Mouse (Mus musculus): ENCODE measurements around the gene Gm45717. TPM values are rescaled to one million over a fixed set of nuclear protein-coding genes. Genes with fewer than 3 reads are reported as not detected.

Gene Gm45717
- total and polyA plus RNA-seq, 2 experiments from 2014 or later: not detected

DNA sequence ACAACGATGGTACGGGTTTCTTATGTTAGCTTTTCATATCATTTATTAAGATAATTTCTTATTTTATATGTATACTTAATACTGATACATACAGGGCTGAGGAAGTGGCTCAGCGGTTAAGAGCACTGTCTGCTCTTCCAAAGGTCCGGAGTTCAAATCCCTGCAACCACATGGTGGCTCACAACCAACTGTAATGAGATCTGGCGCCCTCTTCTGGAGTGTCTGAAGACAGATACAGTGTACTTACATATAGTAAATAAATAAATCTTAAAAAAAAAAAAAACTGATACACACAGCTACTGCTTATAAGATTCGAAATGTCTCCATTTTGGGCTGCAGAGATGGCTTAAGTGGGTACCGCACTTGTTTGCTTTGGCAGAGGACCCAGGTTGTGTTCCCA lies 48.0 kb downstream of the Gm45717 start:
- H3K9me3 ChIP-seq (ENCODE audit: low read length): no peaks in the 10 kb centered on the region

DNA sequence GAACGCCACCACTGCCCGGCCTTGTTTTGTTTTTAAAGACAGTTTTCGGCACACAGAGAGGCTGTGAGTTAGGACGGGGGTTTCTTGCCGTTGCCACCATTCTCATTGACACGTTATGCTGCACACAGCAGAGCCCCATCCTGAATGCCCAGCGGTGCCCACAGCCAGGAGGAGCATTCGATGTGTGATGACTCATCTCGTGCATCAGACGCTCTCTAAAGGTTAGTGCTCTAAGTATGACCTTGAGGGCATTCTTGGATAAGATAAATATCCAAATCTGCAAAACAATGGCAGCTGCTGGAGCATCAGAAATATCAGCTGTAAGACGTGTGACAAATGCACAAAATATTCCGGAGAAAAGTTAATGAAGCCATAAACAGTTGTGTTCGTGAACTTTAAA lies 48.6 kb downstream of the Gm45717 start:
- Histone ChIP-seq H3K4me2 (ENCODE audit: low read depth, low read length, poor library complexity, severe bottlenecking) (no peak overlapping the region), H3K36me3 (ENCODE audit: insufficient read depth, low read length) (no peaks in the 10 kb centered on the region), H3K9ac (replicated peaks; ENCODE audit: low read length, poor library complexity, severe bottlenecking) (no peak overlapping the region), H3K9me3 (ENCODE audit: low read length) (no peaks in the 10 kb centered on the region), H3K27me3 (ENCODE audit: insufficient read depth, low read length) (no peaks in the 10 kb centered on the region), H3K4me3 (ENCODE audit: low read depth, low read length) (no peak overlapping the region), H3K27ac (ENCODE audit: low read depth, low read length) (no peak overlapping the region), H3K4me1 (ENCODE audit: insufficient read depth, low read length) (no peaks in the 10 kb centered on the region)
- ATAC-seq (ENCODE audit: low FRiP score) (no peak), DNase-seq (ENCODE audit: low spot score) (no peak)
- TF ChIP-seq CTCF (IDR thresholded peaks at IDR 0.05): no peak
- 86% methylated on average over 13 of the region's 13 CpGs for WGBS

More for the DNA sequence above, 48.0 kb downstream of the Gm45717 start:
- Histone ChIP-seq H3K9ac (replicated peaks; ENCODE audit: low read length, poor library complexity, severe bottlenecking) (no peak overlapping the region), H3K36me3 (ENCODE audit: insufficient read depth, low read length) (no peaks in the 10 kb centered on the region), H3K4me2 (ENCODE audit: low read depth, low read length, poor library complexity, severe bottlenecking) (no peak overlapping the region), H3K4me1 (ENCODE audit: insufficient read depth, low read length) (no peaks in the 10 kb centered on the region), H3K27ac (ENCODE audit: low read depth, low read length) (no peak overlapping the region), H3K4me3 (ENCODE audit: low read depth, low read length) (no peak overlapping the region), H3K27me3 (ENCODE audit: insufficient read depth, low read length) (no peaks in the 10 kb centered on the region)
- no peak for DNase-seq (ENCODE audit: low spot score)
- TF ChIP-seq CTCF (IDR thresholded peaks at IDR 0.05): peak; percentile 40
- ATAC-seq (ENCODE audit: low FRiP score): no peak
- 84% methylated on average over 7 of the region's 7 CpGs for WGBS

DNA sequence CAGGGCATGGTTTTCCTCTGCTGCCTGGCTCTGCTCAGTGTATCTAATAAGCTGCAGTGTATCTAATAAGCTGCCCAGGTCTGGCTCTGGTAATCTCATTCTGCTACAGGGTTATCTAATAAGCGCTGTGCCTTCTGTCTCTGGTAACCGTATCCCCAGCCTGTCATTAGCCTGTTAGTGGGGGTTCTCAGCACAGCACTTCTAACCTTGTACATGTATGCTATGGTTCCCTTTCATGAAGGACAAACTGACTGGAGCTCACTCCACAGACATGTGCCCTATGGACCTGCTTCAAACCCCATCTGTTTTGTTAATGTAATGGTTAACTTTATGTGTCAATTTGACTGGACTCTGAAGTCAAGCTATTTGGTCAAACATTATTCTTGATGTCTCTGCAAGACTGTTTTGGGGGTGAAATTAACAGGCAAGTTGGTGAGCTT lies 50.1 kb downstream of the Gm45717 start:
- Histone ChIP-seq H3K4me2 (ENCODE audit: low read depth, low read length, poor library complexity, severe bottlenecking) (no peak overlapping the region), H3K27ac (ENCODE audit: low read depth, low read length) (no peak overlapping the region), H3K9ac (replicated peaks; ENCODE audit: low read length, poor library complexity, severe bottlenecking) (no peak overlapping the region), H3K27me3 (ENCODE audit: insufficient read depth, low read length) (no peaks in the 10 kb centered on the region), H3K36me3 (ENCODE audit: insufficient read depth, low read length) (no peaks in the 10 kb centered on the region), H3K9me3 (ENCODE audit: low read length) (no peaks in the 10 kb centered on the region), H3K4me1 (ENCODE audit: insufficient read depth, low read length) (no peaks in the 10 kb centered on the region), H3K4me3 (ENCODE audit: low read depth, low read length) (no peak overlapping the region)
- WGBS: 89% methylated on average over 2 of the region's 2 CpGs
- no peak for DNase-seq (ENCODE audit: low spot score)
- no peak for TF ChIP-seq CTCF (IDR thresholded peaks at IDR 0.05)
- no peak for ATAC-seq (ENCODE audit: low FRiP score)

- 23% methylated on average over 13 of the region's 13 CpGs for WGBS
- no peaks in the 10 kb centered on the region for H3K9me3 ChIP-seq (ENCODE audit: low read length)
- H3K4me1 ChIP-seq (ENCODE audit: insufficient read depth, low read length): no peaks in the 10 kb centered on the region
- peak; percentile 91 for TF ChIP-seq CTCF (IDR thresholded peaks at IDR 0.05)
- 0 out of 2 replicates have a peak overlapping the region, but pooled peaks have one; percentile 40 for H3K9ac ChIP-seq (replicated peaks; ENCODE audit: low read length, poor library complexity, severe bottlenecking)
- peak; percentile 42 for ATAC-seq (ENCODE audit: low FRiP score)
- peaks cover 13% of the 10 kb centered on the region; the same call in 1 of the 2 replicates for H3K36me3 ChIP-seq (ENCODE audit: insufficient read depth, low read length)
- no peaks in the 10 kb centered on the region for H3K27me3 ChIP-seq (ENCODE audit: insufficient read depth, low read length)
- peak; percentile 71 for DNase-seq (ENCODE audit: low spot score)
- H3K27ac ChIP-seq (ENCODE audit: low read depth, low read length): no peak overlapping the region
- H3K4me3 ChIP-seq (ENCODE audit: low read depth, low read length): no peak overlapping the region
- H3K4me2 ChIP-seq (ENCODE audit: low read depth, low read length, poor library complexity, severe bottlenecking): no peak overlapping the region
Observed at GRCm38 (mm10) chr7:140903212-140903611, 52.5 kb downstream of the Gm45717 start.

- Histone ChIP-seq H3K27me3 (ENCODE audit: insufficient read depth, low read length) (no peaks in the 10 kb centered on the region), H3K4me1 (ENCODE audit: insufficient read depth, low read length) (no peaks in the 10 kb centered on the region), H3K9ac (replicated peaks; ENCODE audit: low read length, poor library complexity, severe bottlenecking) (no peak overlapping the region), H3K27ac (ENCODE audit: low read depth, low read length) (no peak overlapping the region), H3K4me3 (ENCODE audit: low read depth, low read length) (no peak overlapping the region), H3K36me3 (ENCODE audit: insufficient read depth, low read length) (peaks cover 23% of the 10 kb centered on the region), H3K9me3 (ENCODE audit: low read length) (no peaks in the 10 kb centered on the region), H3K4me2 (ENCODE audit: low read depth, low read length, poor library complexity, severe bottlenecking) (no peak overlapping the region)
- DNase-seq (ENCODE audit: low spot score): no peak
- ATAC-seq (ENCODE audit: low FRiP score): no peak
- no peak for TF ChIP-seq CTCF (IDR thresholded peaks at IDR 0.05)
- 81% methylated on average over 15 of the region's 15 CpGs for WGBS
Observed at GRCm38 (mm10) chr7:140902036-140902875, 53.5 kb downstream of the Gm45717 start.

DNA sequence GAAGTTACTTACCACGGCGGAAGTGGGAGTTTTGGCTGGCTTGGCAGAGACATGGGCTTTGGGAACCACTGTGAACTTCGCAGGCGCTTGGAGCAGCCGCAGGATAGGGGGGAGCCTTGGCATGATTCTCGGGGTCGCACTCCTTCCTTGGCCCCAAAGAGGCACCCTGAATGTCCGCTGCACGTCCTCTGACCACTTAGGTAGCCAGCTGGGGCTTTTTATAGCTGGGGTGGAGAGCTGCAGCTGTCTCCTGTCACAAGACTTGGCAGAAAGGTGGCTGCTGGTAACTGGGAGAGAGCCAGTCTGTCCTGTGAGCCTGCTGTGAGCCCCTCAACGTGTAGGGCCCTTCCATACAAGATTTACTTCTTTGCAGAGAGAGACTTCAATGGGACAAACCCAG lies 55.5 kb downstream of the Gm45717 start, which contains the start of gene Cox8b:
TSS of gene Cox8b (minus strand) at position 227 of the 400 bp plus-strand sequence.
- Histone ChIP-seq H3K9me3 (ENCODE audit: low read length) (no peaks in the 10 kb centered on the region), H3K4me2 (ENCODE audit: low read depth, low read length, poor library complexity, severe bottlenecking) (no peak within 1 kb of the TSS), H3K27me3 (ENCODE audit: insufficient read depth, low read length) (no peaks in the 10 kb centered on the region), H3K4me3 (ENCODE audit: low read depth, low read length) (no peak within 1 kb of the TSS), H3K4me1 (ENCODE audit: insufficient read depth, low read length) (no peaks in the 10 kb centered on the region), H3K9ac (replicated peaks; ENCODE audit: low read length, poor library complexity, severe bottlenecking) (no peak within 1 kb of the TSS), H3K36me3 (ENCODE audit: insufficient read depth, low read length) (peaks cover 32% of the 10 kb centered on the region), H3K27ac (ENCODE audit: low read depth, low read length) (no peak within 1 kb of the TSS)
- ATAC-seq (ENCODE audit: low FRiP score) (no peak), DNase-seq (ENCODE audit: low spot score) (no peak)
- no peak for TF ChIP-seq CTCF (IDR thresholded peaks at IDR 0.05)
- WGBS: 85% methylated on average over 10 of the region's 10 CpGs

Other genes starting within 250 kb of the Gm45717 start
- gene Cyp2e1, start 192.2 kb downstream of the Gm45717 start, total RNA-seq (2014; rRNA removed): not detected in 2 replicates
- not detected in 2 replicates for gene Cyp2e1, start 192.2 kb downstream of the Gm45717 start, polyA plus RNA-seq (2015; fragmentation: Nextera tagmentation; extraction: Ambion mirVana)
- gene Syce1, start 168.1 kb downstream of the Gm45717 start, total RNA-seq (2014; rRNA removed): 0.55 TPM in 1 of 2 replicates, not detected in the other
- 0.14 and 0.26 TPM in 2 replicates for gene Syce1, start 168.1 kb downstream of the Gm45717 start, polyA plus RNA-seq (2015; fragmentation: Nextera tagmentation; extraction: Ambion mirVana)
- gene Zfp941, start 133.8 kb downstream of the Gm45717 start, total RNA-seq (2014; rRNA removed): 30.0 and 37.6 TPM in 2 replicates
- 26.1 and 30.9 TPM in 2 replicates for gene Zfp941, start 133.8 kb downstream of the Gm45717 start, polyA plus RNA-seq (2015; fragmentation: Nextera tagmentation; extraction: Ambion mirVana)
- 0.71 TPM in 1 of 2 replicates, not detected in the other for gene Urah, start 120.9 kb downstream of the Gm45717 start, total RNA-seq (2014; rRNA removed)
- gene Urah, start 120.9 kb downstream of the Gm45717 start, polyA plus RNA-seq (2015; fragmentation: Nextera tagmentation; extraction: Ambion mirVana): 0.23 and 0.26 TPM in 2 replicates
- gene Scgb1c1, start 110.4 kb downstream of the Gm45717 start, total RNA-seq (2014; rRNA removed): not detected in 2 replicates
- gene Scgb1c1, start 110.4 kb downstream of the Gm45717 start, polyA plus RNA-seq (2015; fragmentation: Nextera tagmentation; extraction: Ambion mirVana): not detected in 2 replicates
- gene Odf3, start 108.1 kb downstream of the Gm45717 start, total RNA-seq (2014; rRNA removed): not detected in 2 replicates
- gene Odf3, start 108.1 kb downstream of the Gm45717 start, polyA plus RNA-seq (2015; fragmentation: Nextera tagmentation; extraction: Ambion mirVana): 0.17 and 0.22 TPM in 2 replicates
- 0.27 and 2.5 TPM in 2 replicates for gene Gm45785, start 99.6 kb downstream of the Gm45717 start, total RNA-seq (2014; rRNA removed)
- gene Gm45785, start 99.6 kb downstream of the Gm45717 start, polyA plus RNA-seq (2015; fragmentation: Nextera tagmentation; extraction: Ambion mirVana): 0.20 TPM in 1 of 2 replicates, not detected in the other
- 81.2 and 127 TPM in 2 replicates for gene Ric8a, start 99.0 kb downstream of the Gm45717 start, total RNA-seq (2014; rRNA removed)
- gene Ric8a, start 99.0 kb downstream of the Gm45717 start, polyA plus RNA-seq (2015; fragmentation: Nextera tagmentation; extraction: Ambion mirVana): 91.8 and 98.1 TPM in 2 replicates
- gene Bet1l, start 98.4 kb downstream of the Gm45717 start, total RNA-seq (2014; rRNA removed): 19.1 and 26.0 TPM in 2 replicates
- 49.9 and 53.9 TPM in 2 replicates for gene Bet1l, start 98.4 kb downstream of the Gm45717 start, polyA plus RNA-seq (2015; fragmentation: Nextera tagmentation; extraction: Ambion mirVana)
- gene Psmd13, start 74.0 kb downstream of the Gm45717 start, total RNA-seq (2014; rRNA removed): 107 and 136 TPM in 2 replicates
- gene Psmd13, start 74.0 kb downstream of the Gm45717 start, polyA plus RNA-seq (2015; fragmentation: Nextera tagmentation; extraction: Ambion mirVana): 245 and 265 TPM in 2 replicates
- 55.5 and 66.3 TPM in 2 replicates for gene Sirt3, start 73.6 kb downstream of the Gm45717 start, total RNA-seq (2014; rRNA removed)
- gene Sirt3, start 73.6 kb downstream of the Gm45717 start, polyA plus RNA-seq (2015; fragmentation: Nextera tagmentation; extraction: Ambion mirVana): 60.9 and 72.3 TPM in 2 replicates
- gene Cox8b, start 55.5 kb downstream of the Gm45717 start, total RNA-seq (2014; rRNA removed): not detected in 2 replicates
- gene Cox8b, start 55.5 kb downstream of the Gm45717 start, polyA plus RNA-seq (2015; fragmentation: Nextera tagmentation; extraction: Ambion mirVana): not detected in 2 replicates
- gene Nlrp6, start 35.0 kb downstream of the Gm45717 start, total RNA-seq (2014; rRNA removed): 0.24 and 0.82 TPM in 2 replicates
- gene Nlrp6, start 35.0 kb downstream of the Gm45717 start, polyA plus RNA-seq (2015; fragmentation: Nextera tagmentation; extraction: Ambion mirVana): 0.90 and 0.99 TPM in 2 replicates
- gene Pgghg, start 14.5 kb downstream of the Gm45717 start, total RNA-seq (2014; rRNA removed): 7.8 and 10.5 TPM in 2 replicates
- gene Pgghg, start 14.5 kb downstream of the Gm45717 start, polyA plus RNA-seq (2015; fragmentation: Nextera tagmentation; extraction: Ambion mirVana): 4.3 and 4.4 TPM in 2 replicates
- gene Ifitm5, start 5.6 kb downstream of the Gm45717 start, total RNA-seq (2014; rRNA removed): 0.99 TPM in 1 of 2 replicates, not detected in the other
- gene Ifitm5, start 5.6 kb downstream of the Gm45717 start, polyA plus RNA-seq (2015; fragmentation: Nextera tagmentation; extraction: Ambion mirVana): 0.63 TPM in 1 of 2 replicates, not detected in the other
- 66.6 and 79.1 TPM in 2 replicates for gene Ifitm2, start 50 bp upstream of the Gm45717 start, total RNA-seq (2014; rRNA removed)
- gene Ifitm2, start 50 bp upstream of the Gm45717 start, polyA plus RNA-seq (2015; fragmentation: Nextera tagmentation; extraction: Ambion mirVana): 200 and 218 TPM in 2 replicates
- gene Ifitm1, start 11.3 kb upstream of the Gm45717 start, total RNA-seq (2014; rRNA removed): 9.7 and 16.3 TPM in 2 replicates
- gene Ifitm1, start 11.3 kb upstream of the Gm45717 start, polyA plus RNA-seq (2015; fragmentation: Nextera tagmentation; extraction: Ambion mirVana): 14.6 and 21.2 TPM in 2 replicates
- gene Ifitm3, start 54.8 kb upstream of the Gm45717 start, total RNA-seq (2014; rRNA removed): 22.5 and 39.3 TPM in 2 replicates
- gene Ifitm3, start 54.8 kb upstream of the Gm45717 start, polyA plus RNA-seq (2015; fragmentation: Nextera tagmentation; extraction: Ambion mirVana): 67.8 and 80.5 TPM in 2 replicates
- 0.99 and 1.1 TPM in 2 replicates for gene Ifitm6, start 62.0 kb upstream of the Gm45717 start, total RNA-seq (2014; rRNA removed)
- gene Ifitm6, start 62.0 kb upstream of the Gm45717 start, polyA plus RNA-seq (2015; fragmentation: Nextera tagmentation; extraction: Ambion mirVana): 0.81 and 0.83 TPM in 2 replicates
- gene Gm17387, start 73.2 kb upstream of the Gm45717 start, total RNA-seq (2014; rRNA removed): not detected in 2 replicates
- not detected in 2 replicates for gene Gm17387, start 73.2 kb upstream of the Gm45717 start, polyA plus RNA-seq (2015; fragmentation: Nextera tagmentation; extraction: Ambion mirVana)
- 133 and 146 TPM in 2 replicates for gene B4galnt4, start 105.2 kb upstream of the Gm45717 start, total RNA-seq (2014; rRNA removed)
- gene B4galnt4, start 105.2 kb upstream of the Gm45717 start, polyA plus RNA-seq (2015; fragmentation: Nextera tagmentation; extraction: Ambion mirVana): 52.1 and 53.9 TPM in 2 replicates
- 0.49 TPM in 1 of 2 replicates, not detected in the other for gene Pkp3, start 122.3 kb upstream of the Gm45717 start, total RNA-seq (2014; rRNA removed)
- not detected in 2 replicates for gene Pkp3, start 122.3 kb upstream of the Gm45717 start, polyA plus RNA-seq (2015; fragmentation: Nextera tagmentation; extraction: Ambion mirVana)
- gene Sigirr, start 144.6 kb upstream of the Gm45717 start, total RNA-seq (2014; rRNA removed): 1.1 and 3.9 TPM in 2 replicates
- gene Sigirr, start 144.6 kb upstream of the Gm45717 start, polyA plus RNA-seq (2015; fragmentation: Nextera tagmentation; extraction: Ambion mirVana): 1.8 and 2.0 TPM in 2 replicates
- gene Ano9, start 161.9 kb upstream of the Gm45717 start, total RNA-seq (2014; rRNA removed): 0.33 and 1.1 TPM in 2 replicates
- 0.50 and 0.72 TPM in 2 replicates for gene Ano9, start 161.9 kb upstream of the Gm45717 start, polyA plus RNA-seq (2015; fragmentation: Nextera tagmentation; extraction: Ambion mirVana)
- 19.6 and 23.4 TPM in 2 replicates for gene Ptdss2, start 166.4 kb upstream of the Gm45717 start, total RNA-seq (2014; rRNA removed)
- gene Ptdss2, start 166.4 kb upstream of the Gm45717 start, polyA plus RNA-seq (2015; fragmentation: Nextera tagmentation; extraction: Ambion mirVana): 90.9 and 91.0 TPM in 2 replicates
- gene Rnh1, start 216.9 kb upstream of the Gm45717 start, total RNA-seq (2014; rRNA removed): 39.1 and 47.1 TPM in 2 replicates
- gene Rnh1, start 216.9 kb upstream of the Gm45717 start, polyA plus RNA-seq (2015; fragmentation: Nextera tagmentation; extraction: Ambion mirVana): 44.2 and 46.8 TPM in 2 replicates
- gene Hras, start 238.1 kb upstream of the Gm45717 start, total RNA-seq (2014; rRNA removed): 109 and 113 TPM in 2 replicates
- 209 TPM in 2 replicates for gene Hras, start 238.1 kb upstream of the Gm45717 start, polyA plus RNA-seq (2015; fragmentation: Nextera tagmentation; extraction: Ambion mirVana)
- 11.5 and 14.9 TPM in 2 replicates for gene Lrrc56, start 238.2 kb upstream of the Gm45717 start, total RNA-seq (2014; rRNA removed)
- 8.6 TPM in 2 replicates for gene Lrrc56, start 238.2 kb upstream of the Gm45717 start, polyA plus RNA-seq (2015; fragmentation: Nextera tagmentation; extraction: Ambion mirVana)

All from midbrain, postnatal 0 days (tissue).